Mouse (Mus musculus) spleen, embryonic (tissue): Measurements from ENCODE around the gene St6galnac3.

Experiments
- CTCF ChIA-PET: fragments of 350-600 bp; sonication (Branson Sonifier 250); formaldehyde crosslinking; loops from one replicate; lab custom pipeline; 2022; lab: Charles Lee

Gene St6galnac3

GRCm38 (mm10) chr3:153658051-153658777, 66.8 kb downstream of the St6galnac3 start:
- CTCF ChIA-PET = no interaction called here

- CTCF ChIA-PET = interaction anchor here (0.6 kb wide), 3 partner anchors 82 to 702 kb away, joined by 5 to 11 read pairs (median 6); no protein-coding TSS in a partner anchor
Measured at GRCm38 (mm10) chr3:153655071-153655470, 69.9 kb downstream of the St6galnac3 start.

- CTCF ChIA-PET = interaction anchor here (0.9 kb wide), 1 partner anchor 10 kb away, joined by 4 read pairs; no protein-coding TSS in a partner anchor
Measured at GRCm38 (mm10) chr3:153652850-153653249, 72.1 kb downstream of the St6galnac3 start.

GRCm38 (mm10) chr3:153648713-153649112, 76.3 kb downstream of the St6galnac3 start:
- CTCF ChIA-PET = no interaction called here

- CTCF ChIA-PET = no interaction called here
Measured at GRCm38 (mm10) chr3:153645803-153646202, 79.2 kb downstream of the St6galnac3 start.

GRCm38 (mm10) chr3:153643822-153644519, 81.0 kb downstream of the St6galnac3 start:
- CTCF ChIA-PET = no interaction called here

GRCm38 (mm10) chr3:153642826-153643225, 82.1 kb downstream of the St6galnac3 start:
- CTCF ChIA-PET = interaction anchor here (0.9 kb wide), 1 partner anchor 9 kb away, joined by 4 read pairs; no protein-coding TSS in a partner anchor

- CTCF ChIA-PET = no interaction called here
Measured at GRCm38 (mm10) chr3:153641805-153642204, 83.2 kb downstream of the St6galnac3 start.

GRCm38 (mm10) chr3:153637336-153637735, 87.6 kb downstream of the St6galnac3 start:
- CTCF ChIA-PET = no interaction called here

- CTCF ChIA-PET = no interaction called here
Measured at GRCm38 (mm10) chr3:153636804-153637153, 88.2 kb downstream of the St6galnac3 start.

- CTCF ChIA-PET = no interaction called here
Measured at GRCm38 (mm10) chr3:153636094-153636803, 88.7 kb downstream of the St6galnac3 start.

- CTCF ChIA-PET = no interaction called here
Measured at GRCm38 (mm10) chr3:153631988-153632672, 92.8 kb downstream of the St6galnac3 start.

GRCm38 (mm10) chr3:153626237-153626636, 98.7 kb downstream of the St6galnac3 start:
- CTCF ChIA-PET = no interaction called here

GRCm38 (mm10) chr3:153618976-153619375, 106.0 kb downstream of the St6galnac3 start:
- CTCF ChIA-PET = no interaction called here

- CTCF ChIA-PET = no interaction called here
Measured at GRCm38 (mm10) chr3:153616849-153617248, 108.1 kb downstream of the St6galnac3 start.

GRCm38 (mm10) chr3:153610239-153610638, 114.7 kb downstream of the St6galnac3 start:
- CTCF ChIA-PET = no interaction called here

GRCm38 (mm10) chr3:153606331-153606730, 118.6 kb downstream of the St6galnac3 start:
- CTCF ChIA-PET = no interaction called here

- CTCF ChIA-PET = no interaction called here
Measured at GRCm38 (mm10) chr3:153605767-153606098, 119.2 kb downstream of the St6galnac3 start.

GRCm38 (mm10) chr3:153605089-153605766, 119.7 kb downstream of the St6galnac3 start:
- CTCF ChIA-PET = no interaction called here

GRCm38 (mm10) chr3:153599179-153599578, 125.8 kb downstream of the St6galnac3 start:
- CTCF ChIA-PET = no interaction called here

- CTCF ChIA-PET = no interaction called here
Measured at GRCm38 (mm10) chr3:153598631-153599030, 126.3 kb downstream of the St6galnac3 start.
